Mouse (Mus musculus) retina, postnatal 1 day (tissue): ENCODE results near the gene Nsrp1.
A peak's percentile ranks its signal among the peaks of the same experiment; 100 is the strongest.

Experiments used
- DNase-seq: peaks from one replicate; pipeline ENCODE4 v3.0.0-alpha.2; 2012

Gene Nsrp1

GRCm38 (mm10) chr11:77041891-77042290 lies 36.3 kb downstream of the Nsrp1 start:
- DNase-seq = no peak

DNA sequence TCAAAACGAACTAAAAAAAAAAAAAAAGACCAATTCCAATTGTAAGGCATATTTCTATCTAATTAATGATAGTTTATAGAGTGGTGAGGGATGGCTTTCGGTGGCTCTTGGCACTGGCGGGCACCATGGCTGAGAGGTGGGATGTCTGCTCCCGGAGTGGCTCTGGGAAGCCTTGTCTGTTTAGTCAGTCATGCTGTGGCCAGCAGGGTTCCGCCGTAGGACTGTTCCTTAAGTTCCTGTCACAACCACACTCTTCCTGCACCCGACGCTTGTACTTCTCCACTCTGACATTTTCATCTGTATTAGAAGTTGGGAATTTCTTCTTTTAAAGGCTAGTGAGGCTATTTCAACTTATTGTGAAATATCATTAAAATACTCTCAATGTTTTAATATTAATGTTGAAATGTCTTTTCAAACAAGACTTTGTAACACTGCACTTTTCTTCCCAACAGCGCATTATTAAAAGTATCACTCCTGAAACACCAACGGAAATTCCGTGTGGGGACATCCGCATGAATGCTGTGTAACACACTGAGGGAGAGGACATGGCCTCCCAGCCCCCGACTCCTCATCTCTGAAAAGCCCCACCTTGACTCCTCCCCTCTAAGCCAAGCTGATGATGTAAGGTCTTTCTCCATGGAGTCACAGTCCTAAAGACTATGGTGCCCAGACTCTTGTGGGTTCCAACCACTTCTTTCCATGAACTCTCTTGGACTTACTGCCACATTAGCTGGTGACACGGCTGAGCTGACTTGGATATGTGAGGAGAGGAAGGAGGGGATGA lies 46.9 kb downstream of the Nsrp1 start:
- no peak for DNase-seq

GRCm38 (mm10) chr11:77028157-77028556 lies 50.1 kb downstream of the Nsrp1 start:
- no peak for DNase-seq

DNA sequence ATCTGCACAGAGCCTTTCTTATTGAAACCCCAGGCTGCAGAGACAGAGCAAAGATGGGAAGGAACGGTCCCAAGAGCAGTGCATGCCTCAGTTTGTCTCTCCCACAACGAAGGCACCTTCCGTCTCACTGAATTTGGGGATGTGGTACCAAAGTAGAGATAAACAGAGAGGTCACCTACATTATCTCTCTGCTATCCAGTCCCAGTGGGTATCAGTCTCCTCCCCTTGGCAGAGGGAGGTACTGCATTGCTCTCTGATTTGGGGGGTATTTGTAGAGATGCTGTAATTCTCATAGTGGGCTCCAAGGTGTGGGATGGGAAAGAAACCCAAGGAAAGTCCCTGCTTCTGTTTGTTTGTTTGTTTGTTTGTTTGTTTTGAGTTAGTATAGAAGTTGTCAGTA lies 51.7 kb downstream of the Nsrp1 start:
- DNase-seq = no peak

DNA sequence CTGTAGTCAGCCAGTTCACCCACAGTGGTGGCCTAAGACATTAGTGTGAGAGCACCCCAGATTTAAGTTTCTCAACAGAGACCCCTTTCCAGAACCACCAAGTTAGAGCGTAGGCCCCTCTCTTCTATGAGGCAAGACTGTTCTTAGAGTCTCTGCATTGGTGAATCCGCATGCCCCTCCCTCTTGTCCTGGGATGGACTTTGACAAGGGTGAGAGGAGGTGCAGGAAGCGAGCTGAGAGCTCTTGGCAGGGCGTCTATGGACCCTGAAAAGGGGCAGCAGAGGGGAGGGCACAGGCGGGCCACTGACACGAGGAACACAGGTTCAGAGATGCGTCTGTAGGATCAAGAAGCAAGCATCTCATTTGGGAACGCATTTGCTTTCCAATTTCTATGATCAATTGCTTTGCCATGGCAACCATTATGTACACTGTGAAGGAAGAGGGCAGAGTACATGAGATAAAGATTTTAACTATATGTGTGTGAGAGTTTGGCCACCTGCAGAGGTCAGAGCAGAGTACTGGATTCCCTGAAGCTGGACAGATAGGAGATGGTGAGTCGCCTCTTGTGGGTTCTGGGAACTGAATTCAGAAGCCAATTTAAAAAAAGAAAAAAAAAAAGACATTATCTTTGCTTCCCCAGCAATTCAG lies 56.4 kb downstream of the Nsrp1 start:
- no peak for DNase-seq

DNA sequence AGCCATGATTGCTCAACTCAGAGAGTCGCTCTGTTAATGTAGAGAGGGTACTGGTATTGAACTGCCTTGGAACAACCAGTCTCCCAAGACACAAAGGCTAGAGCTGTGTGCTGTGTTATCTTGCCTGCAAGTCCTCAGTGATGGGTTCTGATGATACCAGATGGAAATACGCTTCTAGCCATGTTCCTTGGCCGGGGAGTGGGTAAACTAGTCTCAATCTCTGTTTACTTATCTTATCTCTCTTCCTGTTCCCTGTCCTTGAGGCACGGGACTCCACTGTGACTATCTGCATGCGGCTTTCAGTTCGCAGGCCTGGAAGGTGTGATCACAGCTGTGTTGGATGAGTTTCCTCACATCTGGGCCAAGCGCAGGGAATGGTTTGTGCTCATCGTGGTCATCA lies 58.7 kb downstream of the Nsrp1 start:
- DNase-seq = no peak

DNA sequence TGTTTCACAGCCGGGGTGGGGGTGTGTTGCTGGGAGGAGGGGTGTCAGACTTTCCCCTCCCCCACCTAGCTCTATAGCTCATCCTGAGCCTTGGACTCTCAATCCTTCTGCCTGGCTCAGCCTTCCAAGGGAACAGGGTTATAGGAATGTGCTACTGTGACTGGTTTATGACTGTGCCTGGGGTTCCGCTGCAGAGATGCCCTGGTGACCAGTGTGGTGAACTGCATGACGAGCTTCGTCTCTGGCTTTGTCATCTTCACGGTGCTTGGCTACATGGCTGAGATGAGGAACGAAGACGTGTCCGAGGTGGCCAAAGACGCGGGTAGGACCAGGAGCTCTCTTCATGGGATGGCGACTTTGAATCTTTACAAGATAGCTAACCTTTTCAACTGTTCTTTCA lies 60.2 kb downstream of the Nsrp1 start:
- no peak for DNase-seq

GRCm38 (mm10) chr11:77010762-77011475 lies 67.3 kb downstream of the Nsrp1 start:
- DNase-seq = no peak

DNA sequence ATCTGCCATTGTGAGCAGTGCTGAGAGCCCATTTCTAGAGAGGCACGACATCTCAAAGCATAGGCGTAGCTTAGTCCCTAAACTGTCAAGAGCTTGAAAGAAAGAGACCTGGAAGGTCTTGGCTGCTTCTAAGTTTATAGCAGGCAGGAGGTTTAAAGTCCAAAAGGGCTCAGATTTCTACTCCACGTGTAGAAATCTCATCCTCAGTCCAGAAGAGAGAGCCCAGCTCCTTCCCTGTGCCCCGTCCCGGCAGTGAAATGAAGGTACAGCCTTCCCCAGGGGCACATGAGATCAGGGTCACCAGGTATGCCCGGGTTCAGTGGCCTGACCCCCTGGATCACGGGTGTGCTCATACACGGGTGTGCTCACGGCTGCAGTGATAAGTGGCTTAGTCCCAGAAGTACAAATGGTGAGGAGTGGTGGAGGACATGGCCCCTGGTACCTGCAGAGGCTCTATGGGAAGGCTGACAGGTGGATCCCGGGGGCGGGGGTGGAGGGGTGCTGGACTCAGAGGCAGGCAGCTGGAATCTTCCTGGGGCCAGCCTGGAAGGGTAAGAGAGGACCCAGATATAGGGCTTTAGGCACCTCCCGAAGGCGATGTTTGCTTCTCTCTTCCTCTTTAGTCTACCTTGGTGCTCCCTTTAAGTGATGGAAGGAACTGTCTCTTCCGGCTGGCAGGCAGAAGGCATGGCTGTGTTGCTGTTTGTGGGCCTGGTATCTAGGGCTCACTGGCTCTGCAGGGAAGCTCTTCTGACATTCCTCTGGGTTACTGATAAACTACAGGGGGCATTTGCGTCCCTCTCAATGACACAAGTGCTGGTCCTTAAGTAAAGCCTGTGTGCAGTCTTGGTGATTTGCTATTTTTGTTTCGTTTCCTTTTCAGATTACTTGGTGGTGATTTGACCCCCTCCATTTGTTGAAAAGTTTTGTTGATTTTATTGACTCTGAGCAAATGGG lies 68.9 kb downstream of the Nsrp1 start:
- DNase-seq = no peak

DNA sequence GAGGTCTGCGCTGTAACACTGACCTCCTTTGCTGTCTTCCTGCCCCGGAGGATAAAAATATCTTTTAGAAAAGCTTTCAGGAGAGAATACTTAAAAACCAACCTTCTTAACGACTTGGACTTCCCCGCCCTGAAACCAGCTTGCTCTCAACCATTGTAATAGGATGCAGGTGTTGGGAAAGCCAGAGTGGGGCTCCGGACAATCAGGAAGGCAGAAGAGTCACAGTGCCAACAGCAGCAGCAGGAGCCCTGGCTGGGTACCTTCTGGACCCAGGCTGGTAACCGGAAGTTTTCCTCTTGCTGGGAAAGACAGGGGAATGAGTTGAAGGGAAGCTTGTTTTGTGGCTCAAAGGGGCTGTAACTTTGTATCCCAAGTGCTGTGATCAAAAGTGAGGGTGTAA lies 71.6 kb downstream of the Nsrp1 start:
- DNase-seq = no peak

DNA sequence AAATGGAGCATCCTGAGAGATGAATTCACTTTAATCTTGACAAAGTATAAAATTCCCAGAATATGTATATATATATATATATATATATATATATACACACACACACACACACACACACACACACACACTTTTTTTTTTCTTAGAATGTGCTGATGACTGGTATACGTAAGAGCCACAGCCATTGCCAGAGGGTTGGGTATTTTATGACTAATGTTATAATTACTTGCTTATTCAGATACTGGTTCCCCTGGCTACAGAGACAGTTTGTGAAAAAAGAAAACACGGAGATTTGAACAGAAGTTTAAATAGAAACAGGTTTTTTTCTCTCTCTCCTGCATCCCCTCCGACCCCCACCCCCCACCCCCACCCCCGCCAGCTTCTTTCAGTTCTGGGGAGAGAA lies 72.4 kb downstream of the Nsrp1 start:
- no peak for DNase-seq

DNA sequence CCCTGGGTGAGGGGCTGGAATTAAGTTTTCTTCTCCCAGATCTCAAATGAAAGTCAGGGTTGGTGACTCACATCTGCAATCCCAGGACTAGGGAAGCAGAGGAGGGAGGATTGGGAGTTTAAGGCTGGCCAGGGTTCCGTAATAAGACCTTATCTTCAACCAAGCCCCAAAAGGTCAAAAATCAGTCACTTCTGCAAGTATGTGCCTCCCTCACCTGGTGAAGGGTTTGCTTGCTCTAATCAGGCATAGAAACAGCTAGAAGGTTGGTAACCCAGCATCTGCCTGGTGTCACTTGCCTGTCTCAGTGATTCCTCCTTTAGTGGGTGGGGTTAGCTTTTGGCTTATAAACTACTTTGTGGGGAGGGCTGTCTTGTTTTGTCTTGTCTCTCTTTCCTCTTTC lies 75.9 kb downstream of the Nsrp1 start:
- DNase-seq = no peak

DNA sequence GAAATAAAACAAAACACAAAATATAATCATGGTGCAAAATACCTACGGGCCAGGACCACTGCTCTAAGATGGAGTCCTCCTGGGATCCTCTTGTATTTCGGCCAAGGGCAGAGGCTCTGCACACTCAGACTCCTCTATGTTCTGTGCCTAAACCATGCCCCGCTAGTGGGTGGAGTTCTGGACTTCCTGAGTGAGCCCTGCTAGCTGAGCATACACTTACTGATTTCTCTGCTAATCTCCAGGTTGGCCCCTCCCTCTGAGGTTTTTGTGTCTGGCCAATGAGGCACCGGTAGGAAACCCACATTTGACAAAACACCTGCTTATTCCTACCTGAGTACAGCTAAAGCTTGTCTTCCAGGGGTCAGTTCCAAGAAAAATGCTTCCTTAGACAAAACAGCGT lies 77.5 kb downstream of the Nsrp1 start:
- no peak for DNase-seq

DNA sequence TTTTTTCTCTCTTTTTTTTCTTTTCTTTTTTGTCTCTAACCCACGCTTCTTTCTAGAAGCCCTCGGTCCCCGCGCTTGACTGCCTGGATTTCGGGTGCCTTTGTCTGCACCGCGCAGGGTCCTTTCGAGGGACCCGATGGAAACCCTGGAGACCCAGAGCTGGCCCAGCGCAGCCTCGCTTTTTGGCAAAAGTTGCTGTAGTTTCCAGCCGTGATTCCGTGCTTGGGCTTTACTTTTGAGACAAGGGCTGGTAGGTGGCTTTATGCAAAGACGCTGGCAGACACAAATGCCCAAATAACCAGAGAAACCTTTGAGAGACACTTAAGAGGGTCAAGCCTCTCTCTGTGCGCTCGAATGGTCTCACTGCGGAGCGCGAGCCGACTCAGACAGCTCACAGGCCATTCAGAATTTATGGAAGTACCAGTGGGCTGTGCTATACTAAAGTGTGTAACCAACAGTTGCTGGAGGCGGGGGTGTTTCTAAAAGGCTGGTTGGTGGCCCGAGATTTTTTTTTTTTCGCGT lies 79.5 kb downstream of the Nsrp1 start:
- peak; percentile 35 for DNase-seq

DNA sequence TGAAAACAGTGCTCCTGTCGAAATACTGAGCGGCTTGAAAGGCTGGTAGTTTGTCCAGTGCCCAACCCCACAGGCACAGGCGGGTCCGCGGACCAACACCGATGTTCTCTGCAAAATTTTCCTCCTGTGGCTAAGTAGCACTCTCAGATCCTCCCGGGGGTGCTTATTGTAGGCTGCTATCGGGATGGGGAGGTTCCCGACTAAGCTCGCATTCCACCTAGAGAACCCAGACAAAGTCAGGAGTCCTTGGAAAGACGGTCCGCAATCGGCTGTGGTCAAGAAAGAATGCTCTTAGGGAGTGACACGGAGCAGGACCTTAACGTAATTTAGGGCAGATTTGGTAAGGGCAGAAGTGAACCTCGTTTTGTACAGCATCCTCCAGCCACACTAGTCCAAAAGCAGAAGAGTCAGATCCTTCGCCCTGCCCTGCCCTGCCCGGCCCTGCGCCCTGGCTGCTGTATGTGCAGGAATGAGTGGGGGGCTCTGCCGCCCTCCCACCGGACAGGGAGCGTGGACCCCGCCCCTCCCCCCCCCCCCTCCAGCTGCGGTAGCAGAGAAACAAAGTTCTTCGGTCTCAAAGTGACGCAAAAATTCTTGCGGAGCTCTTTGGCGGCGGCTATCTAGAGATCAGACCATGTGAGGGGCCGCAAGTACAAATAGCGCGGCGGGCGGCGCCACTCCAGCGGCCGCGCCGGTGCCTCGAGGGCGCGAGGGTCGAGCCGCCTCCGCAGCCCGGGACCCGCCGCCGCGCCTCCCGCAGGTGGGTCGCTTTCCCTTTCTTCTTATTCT lies 80.1 kb downstream of the Nsrp1 start, which contains the start of gene Slc6a4:
Gene Slc6a4, plus strand, starts transcription at position 688 of the 789 bp plus-strand sequence.
- peak; percentile 42 for DNase-seq

- peak; percentile 83 for DNase-seq
Measured at GRCm38 (mm10) chr11:76997305-76997704, 80.9 kb downstream of the Nsrp1 start.

- no peak for DNase-seq
Measured at GRCm38 (mm10) chr11:76995966-76996672, 82.1 kb downstream of the Nsrp1 start.
